Mouse (Mus musculus): ENCODE data around the gene Nf1. TPM values are rescaled to one million over a fixed set of nuclear protein-coding genes. Genes with fewer than 3 reads are reported as not detected.

The Nf1 gene
- polyA plus RNA-seq, 1 experiment from 2014 or later: 6.5 TPM

GRCm38 (mm10) chr11:79591591-79591975 is 252.1 kb downstream of the Nf1 start:
- 32% methylated on average over 5 of the region's 5 CpGs for WGBS
- H3K4me1 ChIP-seq: peaks cover 21% of the 10 kb centered on the region
- H3K27ac ChIP-seq: peak overlapping the region; percentile 80
- no peaks in the 10 kb centered on the region for H3K9me3 ChIP-seq (replicated peaks)
- DNase-seq (ENCODE audit: low spot score): peak; percentile 48
- H3K4me3 ChIP-seq: peak overlapping the region; percentile 67
- H3K27me3 ChIP-seq (ENCODE audit: low read depth, poor library complexity, severe bottlenecking): peaks cover 64% of the 10 kb centered on the region
- no peaks in the 10 kb centered on the region for H3K36me3 ChIP-seq

DNA sequence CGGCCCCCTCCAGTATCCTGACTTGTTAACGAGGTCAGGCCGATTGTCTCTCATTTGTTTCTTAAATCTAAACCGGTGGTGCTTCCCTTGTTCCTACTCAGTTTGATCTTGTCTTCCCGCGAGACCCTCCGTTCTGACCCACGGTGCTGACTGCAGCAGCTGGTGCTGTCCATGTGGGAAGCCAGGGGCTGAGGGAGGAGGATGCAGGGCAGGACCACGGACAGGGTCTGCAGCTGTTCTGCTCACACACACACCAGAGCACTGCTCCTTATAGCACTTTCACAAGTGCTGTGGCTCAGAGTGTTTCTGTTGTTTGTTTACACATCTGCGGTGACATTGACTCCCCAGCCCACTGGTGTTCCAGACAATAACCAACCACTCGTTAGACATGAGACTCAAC is 254.0 kb downstream of the Nf1 start:
- Histone ChIP-seq H3K27me3 (ENCODE audit: low read depth, poor library complexity, severe bottlenecking) (peaks cover 55% of the 10 kb centered on the region), H3K27ac (no peak overlapping the region), H3K4me1 (peaks cover 21% of the 10 kb centered on the region), H3K9me3 (replicated peaks) (no peaks in the 10 kb centered on the region), H3K36me3 (no peaks in the 10 kb centered on the region), H3K4me3 (no peak overlapping the region)
- WGBS: 35% methylated on average over 11 of the region's 11 CpGs
- DNase-seq (ENCODE audit: low spot score): peak; percentile 75

GRCm38 (mm10) chr11:79610454-79610853 is 271.0 kb downstream of the Nf1 start:
- no peak for DNase-seq (ENCODE audit: low spot score)
- Histone ChIP-seq H3K27me3 (ENCODE audit: low read depth, poor library complexity, severe bottlenecking) (peaks cover 8% of the 10 kb centered on the region; the same call in 1 of the 2 replicates), H3K9me3 (replicated peaks) (no peaks in the 10 kb centered on the region), H3K36me3 (no peaks in the 10 kb centered on the region), H3K4me3 (no peak overlapping the region), H3K27ac (0 out of 2 replicates have a peak overlapping the region, but pooled peaks have one; percentile 53), H3K4me1 (peaks cover 44% of the 10 kb centered on the region)
- WGBS: 60% methylated on average over 2 of the region's 2 CpGs

DNA sequence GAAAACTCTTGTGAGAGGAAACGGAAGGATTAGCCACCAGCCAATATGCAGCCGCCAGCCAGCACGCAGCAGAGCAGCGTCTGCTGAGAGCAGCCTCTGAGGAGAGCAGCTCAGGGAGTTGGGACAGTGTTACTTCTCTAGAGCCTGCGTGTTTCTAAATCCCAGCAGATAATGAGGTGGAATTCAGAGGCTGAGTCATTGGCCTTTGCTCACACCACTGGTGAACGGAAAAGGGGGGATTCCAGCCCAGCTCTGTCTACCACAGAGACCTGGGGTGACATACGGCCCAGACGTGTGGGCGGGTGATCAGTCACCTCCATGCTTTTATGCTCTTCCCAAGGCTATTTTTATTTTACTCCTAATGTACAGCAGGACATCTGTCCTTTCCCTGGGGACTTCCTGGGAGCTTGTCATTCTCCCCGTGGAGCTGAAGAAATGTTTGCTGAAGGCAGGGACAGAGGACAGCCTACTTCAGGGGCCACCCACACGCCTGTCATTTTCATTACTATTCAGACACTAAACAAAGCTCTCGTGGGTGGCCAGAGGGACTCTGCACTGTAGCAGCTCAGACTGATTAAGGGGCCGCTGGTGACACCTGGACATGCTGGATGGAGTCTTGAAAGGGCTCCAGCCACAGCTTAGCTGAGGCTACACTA is 271.6 kb downstream of the Nf1 start:
- H3K27me3 ChIP-seq (ENCODE audit: low read depth, poor library complexity, severe bottlenecking): peaks cover 8% of the 10 kb centered on the region; the same call in 1 of the 2 replicates
- H3K27ac ChIP-seq: peak overlapping the region; percentile 53
- no peak for DNase-seq (ENCODE audit: low spot score)
- 20% methylated on average over 13 of the region's 13 CpGs for WGBS
- no peaks in the 10 kb centered on the region for H3K36me3 ChIP-seq
- H3K9me3 ChIP-seq (replicated peaks): no peaks in the 10 kb centered on the region
- peaks cover 44% of the 10 kb centered on the region for H3K4me1 ChIP-seq
- H3K4me3 ChIP-seq: peak overlapping the region; percentile 8; the same call in 1 of the 2 replicates

GRCm38 (mm10) chr11:79612046-79612600 is 272.6 kb downstream of the Nf1 start:
- Histone ChIP-seq H3K27me3 (ENCODE audit: low read depth, poor library complexity, severe bottlenecking) (peaks cover 8% of the 10 kb centered on the region; the same call in 1 of the 2 replicates), H3K4me3 (no peak overlapping the region), H3K4me1 (peaks cover 44% of the 10 kb centered on the region), H3K9me3 (replicated peaks) (no peaks in the 10 kb centered on the region), H3K36me3 (no peaks in the 10 kb centered on the region), H3K27ac (peak overlapping the region; percentile 53)
- no peak for DNase-seq (ENCODE audit: low spot score)
- WGBS: 0% methylated on average over 1 of the region's 1 CpGs

- 47% methylated on average over 3 of the region's 3 CpGs for WGBS
- Histone ChIP-seq H3K27me3 (ENCODE audit: low read depth, poor library complexity, severe bottlenecking) (peaks cover 8% of the 10 kb centered on the region; the same call in 1 of the 2 replicates), H3K4me3 (no peak overlapping the region), H3K36me3 (no peaks in the 10 kb centered on the region), H3K9me3 (replicated peaks) (no peaks in the 10 kb centered on the region), H3K4me1 (peaks cover 42% of the 10 kb centered on the region), H3K27ac (peak overlapping the region; percentile 47)
- no peak for DNase-seq (ENCODE audit: low spot score)
Measured at GRCm38 (mm10) chr11:79613084-79613483, 273.6 kb downstream of the Nf1 start.

DNA sequence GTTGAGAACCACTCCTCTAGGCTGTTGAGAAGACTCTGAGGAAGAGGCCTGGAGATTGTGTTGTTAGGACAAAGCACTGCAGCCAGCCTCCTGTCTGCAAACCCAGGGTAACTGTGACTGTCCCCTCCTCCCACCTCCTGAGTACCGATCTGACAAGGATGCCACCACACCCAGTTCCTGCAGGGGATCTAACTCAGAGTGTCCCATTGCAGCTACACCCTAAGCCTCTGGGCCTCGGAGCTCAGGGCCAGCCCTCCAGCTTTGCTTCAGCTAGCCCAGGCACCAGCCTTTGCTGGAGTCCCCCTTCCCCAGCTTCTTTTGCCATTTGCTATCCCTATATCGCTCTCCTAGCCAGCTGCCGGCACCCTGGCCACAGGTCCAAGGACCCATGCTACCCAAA is 274.2 kb downstream of the Nf1 start:
- DNase-seq (ENCODE audit: low spot score): no peak
- no peaks in the 10 kb centered on the region for H3K9me3 ChIP-seq (replicated peaks)
- H3K36me3 ChIP-seq: no peaks in the 10 kb centered on the region
- H3K4me3 ChIP-seq: no peak overlapping the region
- no peak overlapping the region for H3K27ac ChIP-seq
- H3K27me3 ChIP-seq (ENCODE audit: low read depth, poor library complexity, severe bottlenecking): peaks cover 8% of the 10 kb centered on the region; the same call in 1 of the 2 replicates
- WGBS: 53% methylated on average over 4 of the region's 4 CpGs
- peaks cover 42% of the 10 kb centered on the region for H3K4me1 ChIP-seq

DNA sequence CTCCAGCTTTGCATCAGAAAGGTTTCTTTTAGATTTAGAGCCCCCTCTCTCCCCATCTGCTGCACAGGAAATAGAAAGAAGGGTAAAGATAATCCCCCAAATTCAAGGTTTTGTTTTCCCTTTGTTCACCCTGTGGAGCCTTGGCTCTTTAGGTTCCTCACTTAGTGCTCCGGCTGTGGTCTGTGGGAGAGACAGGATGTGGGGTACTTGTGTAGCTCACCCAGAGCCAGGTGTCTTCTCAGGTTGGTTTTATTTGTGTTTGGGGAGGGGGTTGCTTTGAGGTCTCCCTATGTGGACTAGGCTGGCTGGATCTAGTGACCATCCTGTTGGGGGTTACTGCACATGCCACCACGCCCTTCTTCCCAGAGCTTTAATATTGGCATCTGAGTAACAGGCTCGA is 275.4 kb downstream of the Nf1 start:
- Histone ChIP-seq H3K36me3 (no peaks in the 10 kb centered on the region), H3K9me3 (replicated peaks) (no peaks in the 10 kb centered on the region), H3K4me3 (no peak overlapping the region), H3K4me1 (peaks cover 39% of the 10 kb centered on the region), H3K27me3 (ENCODE audit: low read depth, poor library complexity, severe bottlenecking) (peaks cover 8% of the 10 kb centered on the region; the same call in 1 of the 2 replicates), H3K27ac (no peak overlapping the region)
- WGBS: 88% methylated on average over 3 of the region's 3 CpGs
- DNase-seq (ENCODE audit: low spot score): no peak

- Histone ChIP-seq H3K36me3 (no peaks in the 10 kb centered on the region), H3K4me1 (peaks cover 29% of the 10 kb centered on the region), H3K4me3 (no peak overlapping the region), H3K27ac (no peak overlapping the region), H3K9me3 (replicated peaks) (no peaks in the 10 kb centered on the region), H3K27me3 (ENCODE audit: low read depth, poor library complexity, severe bottlenecking) (peaks cover 8% of the 10 kb centered on the region; the same call in 1 of the 2 replicates)
- 67% methylated on average over 5 of the region's 5 CpGs for WGBS
- no peak for DNase-seq (ENCODE audit: low spot score)
Measured at GRCm38 (mm10) chr11:79615871-79616270, 276.4 kb downstream of the Nf1 start.

DNA sequence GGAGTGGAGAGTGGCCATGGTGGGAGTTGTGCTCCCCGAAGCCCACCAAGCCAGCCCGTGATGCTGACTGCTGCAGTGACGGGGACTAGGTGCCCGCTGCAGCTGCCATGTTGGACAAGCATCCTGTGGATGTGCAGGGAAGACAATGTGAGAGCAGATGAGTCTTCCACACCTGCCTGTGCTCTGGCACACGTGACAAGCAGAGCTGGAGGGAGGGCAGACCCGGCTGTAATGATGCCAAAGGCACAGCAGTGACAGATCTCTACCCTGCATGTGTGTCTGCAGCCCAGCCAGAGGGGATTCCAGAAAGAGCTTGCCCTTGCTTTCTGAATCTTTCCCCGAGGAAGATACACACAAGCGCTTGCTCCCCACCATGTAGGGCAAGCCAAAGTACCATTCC is 278.5 kb downstream of the Nf1 start:
- Histone ChIP-seq H3K27me3 (ENCODE audit: low read depth, poor library complexity, severe bottlenecking) (peaks cover 8% of the 10 kb centered on the region; the same call in 1 of the 2 replicates), H3K4me1 (peaks cover 8% of the 10 kb centered on the region), H3K9me3 (replicated peaks) (no peaks in the 10 kb centered on the region), H3K27ac (no peak overlapping the region), H3K4me3 (no peak overlapping the region), H3K36me3 (no peaks in the 10 kb centered on the region)
- WGBS: 91% methylated on average over 8 of the region's 8 CpGs
- no peak for DNase-seq (ENCODE audit: low spot score)

DNA sequence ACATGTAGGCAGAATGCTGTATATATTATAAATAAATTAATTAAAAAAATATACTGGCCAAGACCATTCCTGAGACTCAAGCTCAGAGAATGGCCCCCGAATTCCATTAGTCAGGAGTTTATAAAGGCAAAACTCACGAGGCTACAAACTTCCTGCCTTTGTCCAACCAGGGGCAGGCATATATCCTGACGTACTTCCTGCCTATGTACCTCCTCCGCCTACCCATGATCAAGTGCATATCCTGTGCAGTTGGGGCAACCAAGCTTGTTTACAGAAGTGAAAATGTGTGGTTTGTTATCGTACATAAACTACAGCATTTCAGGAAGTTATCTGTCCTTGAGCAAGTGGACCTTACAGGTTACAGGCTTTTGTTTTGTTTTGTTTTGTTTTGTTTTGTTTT is 283.5 kb downstream of the Nf1 start:
- Histone ChIP-seq H3K4me1 (peaks cover 6% of the 10 kb centered on the region), H3K4me3 (no peak overlapping the region), H3K36me3 (no peaks in the 10 kb centered on the region), H3K27me3 (ENCODE audit: low read depth, poor library complexity, severe bottlenecking) (no peaks in the 10 kb centered on the region), H3K27ac (no peak overlapping the region), H3K9me3 (replicated peaks) (no peaks in the 10 kb centered on the region)
- 85% methylated on average over 5 of the region's 5 CpGs for WGBS
- DNase-seq (ENCODE audit: low spot score): no peak

- H3K27ac ChIP-seq: no peak overlapping the region
- no peaks in the 10 kb centered on the region for H3K9me3 ChIP-seq (replicated peaks)
- WGBS: 19% methylated on average over 4 of the region's 4 CpGs
- H3K4me3 ChIP-seq: no peak overlapping the region
- no peaks in the 10 kb centered on the region for H3K27me3 ChIP-seq (ENCODE audit: low read depth, poor library complexity, severe bottlenecking)
- H3K4me1 ChIP-seq: peaks cover 6% of the 10 kb centered on the region
- peak; percentile 72 for DNase-seq (ENCODE audit: low spot score)
- no peaks in the 10 kb centered on the region for H3K36me3 ChIP-seq
Measured at GRCm38 (mm10) chr11:79624801-79625302, 285.4 kb downstream of the Nf1 start.

GRCm38 (mm10) chr11:79628716-79629115 is 289.2 kb downstream of the Nf1 start:
- Histone ChIP-seq H3K4me1 (peaks cover 12% of the 10 kb centered on the region), H3K27ac (no peak overlapping the region), H3K36me3 (no peaks in the 10 kb centered on the region), H3K27me3 (ENCODE audit: low read depth, poor library complexity, severe bottlenecking) (no peaks in the 10 kb centered on the region), H3K4me3 (no peak overlapping the region), H3K9me3 (replicated peaks) (no peaks in the 10 kb centered on the region)
- no peak for DNase-seq (ENCODE audit: low spot score)
- WGBS: 69% methylated on average over 3 of the region's 3 CpGs
